Mouse (Mus musculus): ENCODE data around the gene Cfap46. TPM values are rescaled to one million over a fixed set of nuclear protein-coding genes. Genes with fewer than 3 reads are reported as not detected.

Cfap46 gene
- 2.6 and 3.3 TPM in 2 replicates for polyA plus RNA-seq (2021; fragmentation: Nextera tagmentation)
- long read RNA-seq, experiment 1, partial matches to known transcripts, result 4 of 9 reads
- long read RNA-seq, experiment 1, other reads (novel, unspliced or antisense), result 4 of 9 reads
- long read RNA-seq, experiment 2, partial matches to known transcripts, result 4 of 6 reads
- long read RNA-seq, experiment 2, other reads (novel, unspliced or antisense), result 2 of 6 reads

DNA sequence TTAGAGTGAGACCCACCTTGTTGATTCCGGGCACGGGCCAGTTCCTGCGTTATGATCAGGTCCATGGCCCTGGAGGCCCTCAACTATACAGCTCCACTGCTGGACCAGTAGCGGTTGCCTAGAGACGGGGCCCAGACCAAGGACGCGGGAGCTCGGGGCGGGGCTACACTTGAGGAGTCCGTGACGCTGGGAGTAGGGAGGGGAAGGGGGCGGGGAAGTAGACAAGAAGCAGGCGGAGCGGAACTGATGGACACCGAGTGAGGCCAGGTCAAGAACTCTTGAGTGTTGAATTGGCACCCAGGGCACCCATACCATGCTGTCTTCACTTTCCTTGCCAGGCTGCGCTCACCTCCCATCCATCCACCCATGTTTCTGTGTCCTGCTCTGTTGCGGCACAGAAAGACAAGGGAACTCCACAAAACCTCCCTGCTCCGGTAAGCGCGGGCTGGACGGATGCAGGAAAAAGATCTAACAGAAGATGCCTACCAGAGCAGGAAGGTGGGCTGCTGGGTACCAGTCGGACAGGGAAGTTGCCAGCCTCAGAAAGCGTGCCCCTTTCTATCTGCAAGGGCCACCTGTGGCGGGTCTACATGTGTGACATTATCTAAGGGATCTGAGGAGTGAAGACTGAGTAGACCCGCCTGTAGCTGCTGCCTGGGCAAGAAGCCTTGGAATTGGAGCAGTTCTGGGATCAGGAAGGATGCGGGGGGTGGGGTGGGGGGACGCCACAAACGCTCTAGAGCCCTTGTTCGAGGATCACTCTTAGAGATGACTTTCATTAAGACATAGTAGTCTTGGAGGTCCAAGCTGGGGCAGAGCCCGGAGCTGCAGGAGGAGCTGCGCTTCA is at the start of gene Cfap46:
Cfap46 (minus strand) TSS at position 112 of the 847 bp plus-strand sequence.

DNA sequence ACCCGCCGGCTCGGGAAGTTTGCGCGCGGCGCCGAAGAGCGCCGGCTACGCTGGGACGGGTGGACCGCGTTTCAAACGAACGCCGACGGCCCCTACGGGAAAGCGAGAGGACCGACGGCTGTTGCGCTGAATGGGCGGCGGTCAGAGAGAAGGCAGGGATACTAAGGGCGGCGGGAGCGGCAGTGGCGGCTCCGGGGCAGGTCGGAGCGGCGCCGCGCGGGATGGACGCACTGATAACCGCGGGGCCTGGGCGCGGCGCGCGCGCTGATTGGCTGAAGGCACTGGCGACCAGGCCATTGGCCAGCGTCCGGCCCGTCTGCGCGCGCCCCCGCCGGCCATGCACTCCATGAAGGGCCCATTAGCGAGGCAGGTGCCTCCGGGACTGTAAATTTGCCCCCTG is 101.0 kb downstream of the Cfap46 start, which contains the start of gene Nkx6-2:
Nkx6-2 (minus strand) TSS at position 203 of the 400 bp plus-strand sequence.

Other genes starting within 250 kb of the Cfap46 start
- gene Nkx6-2, start 101.0 kb downstream of the Cfap46 start, polyA plus RNA-seq (2021; fragmentation: Nextera tagmentation), result 6.4 and 34.5 TPM in 2 replicates
- gene Adgra1, start 150.4 kb upstream of the Cfap46 start, polyA plus RNA-seq (2021; fragmentation: Nextera tagmentation), result 37.3 and 53.9 TPM in 2 replicates
- 14.1 and 22.4 TPM in 2 replicates for gene Kndc1, start 210.9 kb upstream of the Cfap46 start, polyA plus RNA-seq (2021; fragmentation: Nextera tagmentation)

All from left cerebral cortex, adult 6 months (tissue).